ENCODE assay signal across 8 mouse cellular contexts in the genomic region with DNA sequence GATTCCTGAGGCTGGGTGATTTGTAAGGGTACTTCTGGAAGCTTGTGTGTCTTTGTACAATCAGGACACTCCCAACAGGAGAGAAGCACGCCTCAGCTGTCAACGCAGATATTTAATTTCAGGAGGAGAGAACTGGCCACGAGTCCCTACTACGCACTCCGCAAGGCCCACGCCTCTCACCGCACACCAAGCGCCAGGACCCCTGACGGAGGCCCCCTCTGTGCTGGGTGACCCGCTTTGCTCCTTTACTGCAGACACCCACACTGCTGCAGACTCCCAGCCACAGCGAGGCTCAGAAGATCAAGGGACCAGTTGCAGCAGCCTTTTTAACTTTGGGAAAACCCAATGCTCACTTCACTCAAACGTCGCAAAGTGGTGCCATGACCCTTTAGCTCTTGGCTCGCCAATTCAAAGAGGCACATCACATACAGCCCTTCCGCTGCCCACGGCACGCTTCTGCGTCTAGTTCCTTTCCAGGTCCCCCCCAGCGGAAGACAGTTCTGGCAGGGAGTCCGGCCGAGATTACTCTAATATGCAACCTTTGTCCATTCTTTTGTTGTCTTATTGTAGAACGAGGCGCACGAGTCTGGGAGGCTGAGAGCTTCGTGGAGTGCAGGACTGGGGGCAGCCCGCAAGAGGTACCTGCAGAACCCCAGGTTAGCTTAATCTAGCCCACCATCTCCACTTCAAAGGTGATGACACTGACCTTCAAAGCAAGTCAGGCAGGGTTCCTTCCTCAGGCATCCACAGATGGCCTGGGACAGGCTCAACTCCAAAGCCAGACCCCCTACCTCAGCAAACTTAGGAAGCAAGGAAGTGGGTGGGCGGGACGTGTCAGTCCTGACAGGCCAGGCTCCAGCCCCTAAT. TPM values are rescaled to one million over a fixed set of nuclear protein-coding genes. Genes with fewer than 3 reads are reported as not detected.
DNase-seq lines count a peak whose midpoint lies in the region; ATAC-seq and TF ChIP-seq lines count a peak whose summit lies in the region.

No protein-coding gene starts in this region.

- H3K9me3 ChIP-seq in forebrain, embryonic 13.5 days (replicated peaks) = no peaks in the 10 kb centered on the region
- no peaks in the 10 kb centered on the region for H3K9me3 ChIP-seq in limb, embryonic 11.5 days (ENCODE audit: control insufficient read depth, low read length)

- peak; percentile 20 for DNase-seq in left cerebral cortex, postnatal 4 days
- no peak for DNase-seq in left cerebral cortex, adult 8-10 months (ENCODE audit: low spot score in 2 of 2)
- DNase-seq in limb, embryonic 11.5 days (ENCODE audit: low spot score) = no peak
- no peak for DNase-seq in c-Kit-positive CD71-positive TER-119-positive erythroid progenitor cells, embryonic 14.5 days (ENCODE audit: low spot score)
- no peak for DNase-seq in layer of hippocampus, adult 11-12 months (ENCODE audit: low spot score)

- H3K4me3 ChIP-seq in brown adipose tissue, adult 24 weeks (ENCODE audit: insufficient read depth, low read depth, low read length) = peak overlapping the region; percentile 75
- peak overlapping the region; percentile 74 for H3K4me3 ChIP-seq in forebrain, embryonic 13.5 days
- H3K4me3 ChIP-seq in limb, embryonic 11.5 days (ENCODE audit: low read depth, low read length) = peak overlapping the region; percentile 74
- H3K4me3 ChIP-seq in olfactory bulb, adult 2 months (ENCODE audit: insufficient read depth, low read depth, low read length) = peak overlapping the region; percentile 93

- TF ChIP-seq POLR2A in olfactory bulb, adult 2 months (IDR thresholded peaks at IDR 0.05; ENCODE audit: insufficient read depth, low read depth, low read length) = no peak

- TF ChIP-seq CTCF in olfactory bulb, adult 2 months (IDR thresholded peaks at IDR 0.05; ENCODE audit: insufficient read depth, low read depth, low read length) = no peak

- H3K27ac ChIP-seq in brown adipose tissue, adult 24 weeks (replicated peaks; ENCODE audit: low read depth, low read length) = no peak overlapping the region
- H3K27ac ChIP-seq in forebrain, embryonic 13.5 days = no peak overlapping the region
- no peak overlapping the region for H3K27ac ChIP-seq in limb, embryonic 11.5 days (replicated peaks; ENCODE audit: low read depth, low read length)
- no peak overlapping the region; the same call in 1 of the 2 replicates for H3K27ac ChIP-seq in olfactory bulb, adult 2 months (ENCODE audit: insufficient read depth, low read depth, low read length)

- H3K4me1 ChIP-seq in brown adipose tissue, adult 24 weeks (ENCODE audit: control insufficient read depth, insufficient read depth, insufficient read length, low read length) = 0 out of 2 replicates have a peak, but pooled peaks cover 2% of the 10 kb centered on the region
- peaks cover 26% of the 10 kb centered on the region for H3K4me1 ChIP-seq in forebrain, embryonic 13.5 days
- H3K4me1 ChIP-seq in limb, embryonic 11.5 days (ENCODE audit: control insufficient read depth, insufficient read depth, low read length) = peaks cover 21% of the 10 kb centered on the region
- H3K4me1 ChIP-seq in olfactory bulb, adult 2 months (ENCODE audit: control insufficient read depth, insufficient read depth, low read length) = peaks cover 17% of the 10 kb centered on the region

- 51% methylated on average over 28 of the region's 28 CpGs for WGBS in forebrain, embryonic 13.5 days
- 31% methylated on average over 28 of the region's 28 CpGs for WGBS in limb, embryonic 11.5 days
- WGBS in olfactory bulb, adult 2 months = 53% methylated on average over 28 of the region's 28 CpGs

- H3K9ac ChIP-seq in forebrain, embryonic 13.5 days = peak overlapping the region; percentile 81
- H3K9ac ChIP-seq in limb, embryonic 11.5 days (ENCODE audit: low read length) = peak overlapping the region; percentile 85

- H3K27me3 ChIP-seq in forebrain, embryonic 13.5 days = peaks cover 27% of the 10 kb centered on the region
- no peaks in the 10 kb centered on the region for H3K27me3 ChIP-seq in limb, embryonic 11.5 days (ENCODE audit: control insufficient read depth, insufficient read depth, low read length)

- ATAC-seq in forebrain, embryonic 13.5 days = peak; percentile 23; the same call in 1 of the 2 replicates
- peak; percentile 13; the same call in 1 of the 2 replicates for ATAC-seq in limb, embryonic 11.5 days (ENCODE audit: insufficient number of reproducible peaks, low FRiP score, low TSS enrichment, low read depth)

- H3K4me2 ChIP-seq in forebrain, embryonic 13.5 days = peak overlapping the region; percentile 97
- H3K4me2 ChIP-seq in limb, embryonic 11.5 days (ENCODE audit: low read depth, severe bottlenecking) = peak overlapping the region; percentile 99

- H3K36me3 ChIP-seq in forebrain, embryonic 13.5 days (ENCODE audit: poor library complexity, severe bottlenecking) = no peaks in the 10 kb centered on the region
- no peaks in the 10 kb centered on the region for H3K36me3 ChIP-seq in limb, embryonic 11.5 days (ENCODE audit: control insufficient read depth, insufficient read depth, low read length)

- intact Hi-C loops in left cerebral cortex, postnatal 4 days (cut with DNase I) = loop anchor here (5.0 kb wide), 1 partner anchor 219 kb away; no protein-coding TSS in a partner anchor

RNA-seq across cellular contexts. Expression of a gene that starts 1.2 kb away (rescaled TPM):
- total RNA-seq in left cerebral cortex, postnatal 4 days (2021) = 100 to 1,000 TPM; 120 to 128 TPM
- total RNA-seq in left cerebral cortex, adult 8-10 months (2022) = 100 to 1,000 TPM in 1 of 4 experiments, 10 to 100 TPM in 3; 87.4 to 105 (median 91.9) TPM
- polyA plus RNA-seq in brown adipose tissue, adult 24 weeks (2012; ENCODE audit: insufficient read depth, insufficient read length, missing spikeins) = 21.8 and 22.6 TPM in 2 replicates
- 41.9 and 44.9 TPM in 2 replicates for polyA plus RNA-seq in forebrain, embryonic 13.5 days (2015; fragmentation: Nextera tagmentation; extraction: Ambion mirVana)
- 71.5 and 71.8 TPM in 2 replicates for polyA plus RNA-seq in limb, embryonic 11.5 days (2014; fragmentation: Nextera tagmentation; extraction: Ambion mirVana)
- polyA plus RNA-seq in olfactory bulb, adult 2 months (2012; ENCODE audit: insufficient read depth, insufficient read length, low replicate concordance, missing spikeins) = not detected in 2 replicates
